Mouse (Mus musculus) brain, embryonic 14.5 days (tissue): ENCODE results near the gene Mrgprb4. TPM values are rescaled to one million over a fixed set of nuclear protein-coding genes. Genes with fewer than 3 reads are reported as not detected.

Experiments
- DNase-seq: peaks from one replicate; pipeline ENCODE4 v3.0.0-alpha.2; 2011; ENCODE audit warnings: low read depth
- CTCF ChIP-seq: fragments of 200-500 bp; IDR thresholded peaks from 2 replicates; pipeline ENCODE4 v1.5.1; 2012; ENCODE audit warnings: inconsistent platforms, mild to moderate bottlenecking, moderate library complexity, borderline replicate concordance; ENCODE audit not compliant: insufficient read depth, insufficient read length; ENCODE audit errors: extremely low read depth
- POLR2A ChIP-seq: fragments of 200-500 bp; IDR thresholded peaks from 2 replicates; pipeline ENCODE4 v1.6.1; 2012; ENCODE audit warnings: mild to moderate bottlenecking, inconsistent platforms, borderline replicate concordance; ENCODE audit not compliant: poor library complexity, insufficient read depth, insufficient read length, severe bottlenecking; ENCODE audit errors: extremely low read depth
- polyA plus RNA-seq: library from polyadenylated mRNA; depleted of rRNA; stranded (reverse); fragments of >200 nt; gene quantifications from 2 replicates; pipeline ENCODE4 v1.2.3, GENCODE M21; 2012; rRNA removed

Gene Mrgprb4
- not detected in 2 replicates for polyA plus RNA-seq

GRCm38 (mm10) chr7:48199188-48199587, at the start of gene Mrgprb4:
Gene Mrgprb4 (minus strand): TSS chr7:48199288.
- TF ChIP-seq POLR2A (no peak), CTCF (no peak)
- DNase-seq = no peak

- no peak for DNase-seq
- TF ChIP-seq CTCF = no peak
- no peak for TF ChIP-seq POLR2A
Measured at GRCm38 (mm10) chr7:48226114-48226513, 27.0 kb upstream of the Mrgprb4 start.

- TF ChIP-seq CTCF = no peak
- no peak for TF ChIP-seq POLR2A
- no peak for DNase-seq
Measured at GRCm38 (mm10) chr7:48225065-48225464, 26.0 kb upstream of the Mrgprb4 start.

GRCm38 (mm10) chr7:48168919-48169318, 30.2 kb downstream of the Mrgprb4 start, which contains the start of gene Mrgprb5:
Gene Mrgprb5 (minus strand): TSS chr7:48169019.
- no peak for DNase-seq
- TF ChIP-seq POLR2A = no peak

GRCm38 (mm10) chr7:48167471-48167870, 31.6 kb downstream of the Mrgprb4 start:
- TF ChIP-seq CTCF (no peak), POLR2A (no peak)
- DNase-seq = peak; percentile 6

Other genes with a start within 250 kb of the Mrgprb4 start
- gene Mrgpra4, start 217.2 kb downstream of the Mrgprb4 start, polyA plus RNA-seq = not detected in 2 replicates
- not detected in 2 replicates for gene Mrgprx1, start 171.7 kb downstream of the Mrgprb4 start, polyA plus RNA-seq
- gene Mrgprb5, start 30.3 kb downstream of the Mrgprb4 start, polyA plus RNA-seq = not detected in 2 replicates
- gene Mrgprb8, start 189.2 kb upstream of the Mrgprb4 start, polyA plus RNA-seq = not detected in 2 replicates